Mouse (Mus musculus) mature B cell (primary cell): ENCODE data around the gene A930004D18Rik.

Experiments used
- in situ Hi-C: fragments of 300-500 bp; cut with MboI; formaldehyde crosslinking; loops from 2 replicates; pipeline ENCODE4 v1.14.3; 2019

Gene A930004D18Rik

GRCm38 (mm10) chr2:18053243-18053950, 15.9 kb upstream of the A930004D18Rik start:
- in situ Hi-C loops: no loop called here

- in situ Hi-C loops: no loop called here
Observed at GRCm38 (mm10) chr2:18052581-18052980, 15.0 kb upstream of the A930004D18Rik start.

DNA sequence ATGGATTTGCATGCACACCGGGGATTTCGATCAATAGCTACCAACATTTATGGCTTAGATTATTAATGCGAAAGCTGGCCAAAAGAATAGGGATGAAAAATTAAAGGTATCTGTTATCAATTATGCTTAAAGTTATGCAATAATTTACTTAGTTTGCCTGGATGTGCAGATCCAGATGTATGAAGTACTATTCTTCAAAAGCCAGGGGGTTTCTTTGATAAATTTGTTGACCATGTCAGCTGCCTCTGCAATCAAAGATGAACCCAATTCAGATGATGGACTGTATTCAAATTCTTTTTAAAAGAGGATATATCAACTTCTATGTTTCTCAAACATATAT, 14.3 kb upstream of the A930004D18Rik start:
- in situ Hi-C loops: no loop called here

DNA sequence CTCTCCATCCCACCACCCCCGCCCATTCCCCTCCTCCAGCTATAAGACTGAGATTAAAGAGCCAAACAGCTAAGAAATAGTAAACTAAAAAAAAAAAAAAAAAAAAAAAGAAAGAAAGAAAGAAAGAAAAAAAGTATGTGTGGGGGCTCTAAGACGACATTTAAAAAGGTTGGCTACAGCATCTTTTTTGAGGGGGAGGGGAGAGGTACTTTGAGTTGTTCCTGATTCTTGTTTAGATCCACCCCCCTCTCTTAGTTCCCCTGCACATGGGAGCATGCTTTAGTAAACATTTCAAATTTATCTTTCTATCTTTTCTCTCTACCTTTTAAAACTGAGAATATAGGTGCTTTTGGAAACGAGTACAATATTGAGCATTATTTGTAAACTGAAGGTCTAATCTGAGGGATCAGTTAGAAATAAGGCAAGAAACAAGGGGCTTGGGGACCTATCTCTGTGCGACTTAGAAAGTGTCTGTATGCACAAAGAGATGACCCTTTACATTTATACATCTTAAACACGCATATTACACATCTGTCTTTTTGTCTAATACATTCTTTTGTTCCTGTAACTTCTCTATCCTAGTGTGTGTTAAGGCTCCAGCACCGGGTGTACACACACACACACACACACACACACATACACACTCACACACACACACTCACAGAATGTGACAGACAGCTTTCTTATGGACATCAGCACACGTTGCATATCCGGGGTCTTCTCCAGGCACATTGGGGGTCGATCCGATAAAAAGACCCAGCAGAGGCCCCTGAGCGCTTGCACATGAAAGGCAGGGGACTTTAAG, 13.7 kb upstream of the A930004D18Rik start:
- in situ Hi-C loops: no loop called here

DNA sequence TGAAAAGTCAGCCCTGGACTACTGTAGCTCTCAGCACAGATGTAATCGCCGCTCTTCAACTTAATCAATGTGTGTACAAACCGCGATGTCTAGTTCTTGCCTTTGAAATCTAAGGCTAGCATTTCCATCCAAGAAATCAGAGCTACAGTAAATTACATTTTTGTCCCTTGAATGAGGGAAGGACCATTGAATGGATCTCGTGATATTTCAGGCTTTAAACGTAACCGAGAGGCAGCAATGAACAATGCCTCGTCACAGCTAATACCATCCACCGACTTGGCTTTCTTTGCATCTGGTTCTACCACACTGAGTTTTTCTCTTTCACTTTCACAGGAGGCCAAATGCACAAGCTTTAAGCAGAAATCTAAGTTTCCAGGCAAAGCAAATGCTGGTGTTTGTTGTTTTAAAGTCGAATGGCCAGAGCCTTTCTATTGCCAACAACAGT, 13.0 kb upstream of the A930004D18Rik start:
- in situ Hi-C loops: no loop called here

DNA sequence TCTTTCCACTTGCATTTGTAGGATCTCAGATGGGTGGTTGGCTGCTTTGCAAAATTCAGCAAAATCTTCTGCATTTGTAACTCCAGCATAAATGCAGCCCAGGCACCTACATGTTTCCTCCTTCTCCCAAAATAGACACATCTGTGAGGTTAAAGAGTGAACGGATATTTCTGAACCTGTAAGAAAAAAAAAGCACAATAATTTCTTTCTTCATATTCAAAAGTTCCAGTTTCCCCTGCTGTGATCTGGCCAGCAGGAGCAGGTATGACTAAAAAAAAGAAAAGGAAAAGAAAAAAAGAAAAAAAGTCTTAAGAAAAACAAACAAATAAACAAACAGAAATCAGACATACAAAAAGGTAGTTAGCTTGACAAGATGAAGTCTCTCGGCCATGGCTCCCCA, 12.5 kb upstream of the A930004D18Rik start:
- in situ Hi-C loops: no loop called here

- in situ Hi-C loops: loop anchor here (25.0 kb wide), 1 partner anchor 638 kb away; the partner anchor contains the start of genes Bmi1 and Spag6
Observed at GRCm38 (mm10) chr2:18049279-18049821, 11.8 kb upstream of the A930004D18Rik start.

DNA sequence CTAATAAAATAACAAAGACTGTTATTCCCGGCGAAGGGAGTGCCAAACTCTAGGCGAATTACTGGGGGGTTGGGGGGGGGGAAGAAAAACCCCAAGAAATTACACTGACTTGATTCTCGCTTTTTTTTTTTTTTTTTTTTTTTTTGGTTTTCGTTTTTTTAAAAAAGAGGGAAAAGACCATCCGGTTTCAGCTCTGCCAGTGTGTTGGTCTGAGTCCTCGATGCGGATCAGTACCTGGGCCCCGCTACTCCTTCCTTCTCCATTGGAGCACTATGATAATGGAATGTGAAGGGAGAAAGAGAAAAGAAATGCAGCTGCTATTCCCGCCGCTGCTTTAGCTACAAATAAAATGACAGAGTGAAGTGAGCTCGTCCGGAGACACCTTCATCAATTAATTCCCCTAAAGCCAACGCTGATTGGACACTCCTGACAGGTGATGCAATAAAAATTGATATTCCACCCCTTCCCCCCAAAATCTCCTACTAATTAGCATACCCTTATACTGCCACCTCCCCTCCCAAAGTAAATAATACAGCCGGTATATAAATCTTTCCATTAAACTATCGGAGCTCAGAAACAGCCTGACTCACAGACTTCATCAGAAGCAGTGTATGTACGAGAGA, 11.0 kb upstream of the A930004D18Rik start, which contains the start of gene Skida1:
Skida1 (minus strand) TSS at position 599 of the 623 bp plus-strand sequence.
- in situ Hi-C loops: loop anchor here (25.0 kb wide), 1 partner anchor 639 kb away; the partner anchor contains the start of genes Bmi1 and Spag6

DNA sequence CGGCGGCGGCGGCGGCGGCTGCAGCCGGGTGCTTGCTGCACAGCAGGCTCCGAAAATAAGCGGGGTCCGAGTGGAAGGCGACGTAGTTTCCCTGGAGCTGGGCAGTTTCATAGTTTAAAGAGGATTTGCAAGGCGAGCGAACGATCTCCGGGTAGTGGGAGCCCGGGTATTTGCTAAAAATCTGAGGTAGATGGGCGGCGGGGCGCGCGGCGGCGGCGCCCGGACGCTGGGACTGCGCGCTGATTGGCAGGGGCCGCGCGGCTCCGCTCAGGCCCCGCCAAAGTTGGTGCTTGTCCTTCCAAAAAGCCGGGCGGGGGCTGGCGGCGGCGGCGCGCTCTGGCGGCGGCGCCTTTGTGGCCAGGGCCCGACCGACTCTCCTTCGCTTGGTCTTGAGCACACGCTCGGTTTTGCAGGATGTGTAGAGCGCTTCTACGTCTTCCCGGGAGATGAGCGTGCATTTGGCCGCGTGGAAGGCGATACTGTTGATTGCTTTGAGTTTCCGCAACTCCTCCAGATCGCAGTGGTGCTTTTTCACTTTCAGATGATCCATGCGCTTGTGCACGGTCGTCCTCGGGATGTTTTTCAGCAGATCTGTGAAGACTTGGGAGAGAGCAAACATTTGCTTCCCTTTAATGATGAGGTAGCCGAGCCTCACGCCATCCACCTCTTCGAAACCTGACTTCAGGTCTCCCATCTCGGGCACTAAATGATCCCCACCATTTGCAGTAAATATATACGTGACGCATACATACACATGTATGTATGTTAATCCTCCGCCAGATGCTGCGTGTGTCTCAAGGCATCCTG, 10.3 kb upstream of the A930004D18Rik start:
- in situ Hi-C loops: loop anchor here (25.0 kb wide), 1 partner anchor 639 kb away; the partner anchor contains the start of genes Bmi1 and Spag6

GRCm38 (mm10) chr2:18046758-18047645, 9.5 kb upstream of the A930004D18Rik start:
- in situ Hi-C loops: loop anchor here (25.0 kb wide), 1 partner anchor 640 kb away; the partner anchor contains the start of genes Bmi1 and Spag6

DNA sequence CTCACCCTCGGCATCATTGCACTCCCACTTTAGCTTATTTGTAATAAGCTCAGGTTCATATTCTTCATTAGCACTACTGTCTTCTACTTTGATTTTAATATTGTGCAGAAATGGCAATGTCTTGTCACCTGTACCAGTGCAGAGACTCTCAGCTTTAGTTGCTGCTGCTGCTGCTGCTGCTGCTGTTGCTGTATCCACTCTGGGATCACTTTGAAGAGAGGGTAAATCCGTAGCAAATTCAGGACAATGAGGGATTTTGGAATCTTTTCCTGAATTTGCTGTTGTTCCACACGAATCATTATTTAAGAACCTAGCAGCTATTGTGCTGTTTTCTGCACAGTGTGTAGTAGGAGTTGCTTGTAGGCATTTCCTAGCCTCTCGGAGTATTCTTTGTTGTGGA, 8.6 kb upstream of the A930004D18Rik start:
- in situ Hi-C loops: loop anchor here (25.0 kb wide), 1 partner anchor 641 kb away; the partner anchor contains the start of genes Bmi1 and Spag6

DNA sequence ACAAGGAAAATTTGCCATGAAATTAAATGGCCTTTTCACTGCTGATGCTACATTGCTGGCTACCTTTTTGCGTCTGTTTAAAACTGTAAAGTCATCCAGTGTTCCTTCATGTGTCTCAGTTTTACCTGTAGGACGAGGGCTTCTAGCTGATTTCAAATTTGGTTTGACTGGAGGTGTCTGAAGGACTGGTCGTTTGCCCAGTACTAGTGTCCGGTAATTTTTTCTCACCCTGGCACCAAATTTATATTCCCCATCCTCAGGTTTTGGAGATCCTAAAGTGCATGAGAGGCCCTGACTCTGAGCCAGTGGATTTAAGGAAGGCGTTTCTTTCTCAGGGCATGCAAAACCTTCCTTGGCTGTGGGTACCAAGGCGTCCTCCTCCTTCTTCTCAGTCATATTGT, 8.2 kb upstream of the A930004D18Rik start:
- in situ Hi-C loops: loop anchor here (25.0 kb wide), 1 partner anchor 642 kb away; the partner anchor contains the start of genes Bmi1 and Spag6

GRCm38 (mm10) chr2:18045143-18045780, 7.7 kb upstream of the A930004D18Rik start:
- in situ Hi-C loops: loop anchor here (25.0 kb wide), 1 partner anchor 642 kb away; the partner anchor contains the start of genes Bmi1 and Spag6

DNA sequence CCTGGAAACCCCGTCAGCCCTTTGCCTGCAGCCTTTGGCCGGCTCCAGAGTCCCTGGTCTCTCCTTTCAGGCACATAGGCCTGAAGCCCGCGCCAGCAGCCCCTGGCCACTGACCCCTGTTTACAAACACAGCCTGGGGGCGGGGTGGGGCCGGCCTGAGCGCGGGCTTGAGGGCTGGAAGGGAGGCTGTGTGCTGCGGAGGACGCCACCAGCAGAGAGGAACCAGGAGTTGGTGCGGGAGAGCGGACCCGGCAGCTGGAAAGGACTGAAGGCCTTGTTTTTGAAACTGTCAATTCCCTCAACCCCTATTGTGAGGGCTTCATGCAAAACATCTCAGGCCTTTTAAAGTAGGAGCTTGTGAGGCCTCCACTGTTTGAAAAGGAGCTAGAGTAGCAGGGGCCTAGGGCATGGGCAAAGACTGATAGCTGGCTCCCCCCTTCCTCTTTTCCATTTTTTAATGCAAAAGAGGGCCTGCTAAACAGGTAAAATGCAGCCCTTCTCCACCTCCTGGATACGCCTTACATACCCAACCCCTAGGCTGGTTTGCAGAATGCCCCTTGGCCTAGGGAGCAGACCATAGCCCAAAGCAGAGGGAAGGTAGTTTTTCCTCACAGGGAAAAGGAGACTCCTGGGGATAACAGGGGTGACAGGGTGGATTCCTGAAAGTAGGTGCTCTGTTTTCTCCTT, 3.8 kb upstream of the A930004D18Rik start:
- in situ Hi-C loops: loop anchor here (25.0 kb wide), 1 partner anchor 646 kb away; the partner anchor contains the start of genes Bmi1 and Spag6

- in situ Hi-C loops: loop anchor here (25.0 kb wide), 1 partner anchor 647 kb away; the partner anchor contains the start of genes Bmi1 and Spag6
Observed at GRCm38 (mm10) chr2:18040347-18041160, 3.0 kb upstream of the A930004D18Rik start.

- in situ Hi-C loops: loop anchor here (25.0 kb wide), 1 partner anchor 648 kb away; the partner anchor contains the start of genes Bmi1 and Spag6
Observed at GRCm38 (mm10) chr2:18039566-18040290, 2.2 kb upstream of the A930004D18Rik start.
